Mouse (Mus musculus) gastrocnemius, adult 8-10 months (tissue): Measurements from ENCODE around the gene Serac1. TPM values are rescaled to one million over a fixed set of nuclear protein-coding genes. Genes with fewer than 3 reads are reported as not detected.

Experiments used
- DNase-seq, 2 experiments: peaks; one replicate each; pipeline ENCODE4 v3.0.0; 2022; ENCODE audit warnings: low spot score in 2 of 2
- total RNA-seq, 4 experiments: library from RNA; stranded (reverse); gene quantifications; 2 replicates each; pipeline ENCODE4 v1.2.4; 2022

Gene Serac1
- total RNA-seq, 4 experiments from 2014 or later, result 6.7 to 8.4 (median 7.2) TPM

- peak; percentile 39 to 57 for DNase-seq
Measured at GRCm38 (mm10) chr17:6005638-6006471, 73.7 kb downstream of the Serac1 start.

DNA sequence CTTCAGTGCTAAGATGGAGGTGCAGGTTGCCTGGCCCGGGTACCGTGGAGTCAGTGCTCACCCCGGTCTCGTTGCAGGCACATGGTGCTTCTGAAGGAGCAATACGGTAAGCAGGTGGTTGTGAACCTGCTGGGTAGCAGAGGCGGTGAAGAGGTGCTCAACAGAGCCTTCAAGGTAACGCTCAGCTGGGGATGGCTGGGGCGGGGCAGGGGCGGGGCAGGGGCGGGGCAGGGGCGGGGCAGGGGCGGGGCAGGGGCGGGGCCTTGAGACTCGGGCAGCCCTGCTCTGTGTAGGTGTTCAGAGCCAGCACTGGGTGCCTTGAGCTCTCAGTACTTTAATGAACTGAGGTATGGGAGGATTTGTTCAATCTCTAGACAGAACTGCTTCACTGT lies 74.3 kb downstream of the Serac1 start:
- no peak for DNase-seq

- DNase-seq, result no peak
Measured at GRCm38 (mm10) chr17:6003661-6004060, 75.9 kb downstream of the Serac1 start.

DNA sequence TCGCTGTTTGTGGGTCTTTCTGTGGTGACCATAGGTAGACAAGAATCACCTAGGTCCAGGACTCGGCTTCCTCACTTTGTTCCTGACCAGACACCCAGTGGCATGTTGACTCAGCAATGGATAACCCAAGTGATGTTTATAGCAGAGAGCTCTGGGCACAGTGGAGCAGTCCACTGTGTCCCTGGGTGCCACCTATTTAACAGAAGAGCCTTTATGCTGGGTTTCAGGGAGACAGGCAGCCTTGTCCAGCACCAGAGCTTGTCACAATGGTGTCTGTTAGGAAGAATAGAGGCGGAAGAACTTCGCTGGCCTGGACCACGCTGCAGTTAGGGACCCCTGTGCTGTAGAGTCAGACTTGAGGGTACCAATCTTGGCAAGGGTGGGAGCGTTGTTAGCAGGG lies 77.0 kb downstream of the Serac1 start:
- DNase-seq, result no peak

- no peak for DNase-seq
Measured at GRCm38 (mm10) chr17:6001836-6002235, 77.7 kb downstream of the Serac1 start.

GRCm38 (mm10) chr17:6001389-6001788 lies 78.2 kb downstream of the Serac1 start:
- DNase-seq, result no peak

GRCm38 (mm10) chr17:6000864-6001319 lies 78.6 kb downstream of the Serac1 start:
- DNase-seq, result peak in 1 of 2 experiments; percentile 60

DNA sequence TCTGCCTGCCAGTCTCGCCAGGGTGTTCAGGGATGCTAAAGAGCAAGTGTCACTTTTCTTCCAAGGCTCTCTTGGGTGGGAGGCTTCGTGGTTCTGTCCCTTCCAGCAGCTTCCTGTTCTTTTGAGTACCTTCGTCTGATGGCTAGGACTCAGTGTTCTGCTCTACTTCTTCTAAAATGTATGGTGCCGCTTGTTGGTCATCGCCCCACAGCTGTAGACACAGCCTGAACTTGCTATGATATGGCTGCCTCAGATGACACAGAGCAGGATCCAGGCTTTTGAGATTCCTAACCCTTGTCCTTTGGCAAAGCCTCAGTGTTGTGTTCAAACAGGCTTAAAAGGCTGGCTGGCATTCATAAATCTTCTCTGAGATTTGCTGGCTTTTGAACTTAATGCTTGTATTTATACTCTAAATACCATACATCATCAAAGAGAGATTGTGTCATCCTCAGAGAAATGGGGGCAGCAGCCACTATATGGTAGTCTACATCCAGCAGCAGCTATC lies 80.5 kb downstream of the Serac1 start:
- no peak for DNase-seq

- no peak for DNase-seq
Measured at GRCm38 (mm10) chr17:5998235-5998500, 81.4 kb downstream of the Serac1 start.

- DNase-seq, result peak; percentile 78 to 84
Measured at GRCm38 (mm10) chr17:5997380-5998234, 81.9 kb downstream of the Serac1 start.

- peak in 1 of 2 experiments; percentile 53 for DNase-seq
Measured at GRCm38 (mm10) chr17:5996589-5996988, 83.0 kb downstream of the Serac1 start.

- no peak for DNase-seq
Measured at GRCm38 (mm10) chr17:5994606-5995005, 84.9 kb downstream of the Serac1 start.

GRCm38 (mm10) chr17:5993581-5994260 lies 85.8 kb downstream of the Serac1 start:
- DNase-seq, result no peak

DNA sequence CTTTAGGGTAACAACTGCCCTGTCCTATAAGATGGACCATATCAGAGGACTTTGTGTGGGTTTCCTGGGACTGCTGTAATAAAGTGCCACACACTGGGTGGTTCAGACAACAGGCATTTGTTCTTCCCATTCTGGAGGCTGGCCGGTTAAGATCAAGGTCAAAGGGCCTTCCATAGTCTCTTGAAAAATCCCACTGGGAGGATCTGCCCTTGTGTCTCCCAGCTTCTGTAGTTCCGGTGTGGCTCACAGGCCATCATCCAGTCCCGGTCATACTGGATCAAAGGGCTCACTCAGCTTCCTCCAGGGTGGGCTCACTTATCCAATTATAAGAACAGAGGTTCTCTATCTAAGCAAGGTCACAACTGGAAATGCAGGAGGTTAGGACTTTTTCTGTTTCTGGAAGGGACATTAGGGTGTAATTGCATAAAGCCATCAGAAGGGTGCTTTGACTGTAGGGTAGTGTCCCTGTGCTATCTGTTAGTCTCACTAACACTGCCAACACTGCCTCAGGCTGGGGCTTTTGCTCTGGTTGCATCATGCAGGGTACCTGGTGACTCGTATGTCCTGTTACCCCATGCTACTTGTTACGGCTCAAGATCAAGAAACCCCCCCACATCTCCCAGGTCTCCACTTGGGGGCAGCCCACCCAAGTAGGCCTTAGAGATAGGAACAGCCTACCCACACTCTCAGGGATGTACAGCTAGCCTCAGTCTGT lies 86.5 kb downstream of the Serac1 start:
- DNase-seq, result no peak

Other genes starting within 250 kb of the Serac1 start
- gene Snx9, start 238.4 kb downstream of the Serac1 start, total RNA-seq, result 10 to 100 TPM; 26.5 to 28.7 (median 27.9) TPM
- gene Synj2, start 138.5 kb downstream of the Serac1 start, total RNA-seq, result 10 to 100 TPM; 27.1 to 40.6 (median 29.6) TPM
- gene Gtf2h5, start within 50 bp of the Serac1 start, total RNA-seq, result 10 to 100 TPM; 46.5 to 55.8 (median 52.2) TPM
- gene Tulp4, start 26.7 kb upstream of the Serac1 start, total RNA-seq, result 100 to 1,000 TPM; 123 to 180 (median 146) TPM
- 1 to 10 TPM; 3.0 to 4.1 (median 3.7) TPM for gene Tmem181a, start 177.1 kb upstream of the Serac1 start, total RNA-seq
- 1 to 10 TPM; 3.0 to 6.2 (median 4.1) TPM for gene Dynlt1a, start 237.8 kb upstream of the Serac1 start, total RNA-seq